Mouse (Mus musculus): ENCODE measurements around the gene Mif4gd. TPM values are rescaled to one million over a fixed set of nuclear protein-coding genes. Genes with fewer than 3 reads are reported as not detected.

The Mif4gd gene
- polyA plus RNA-seq, 1 experiment: 215 TPM

- H3K4me3 ChIP-seq (ENCODE audit: control insufficient read depth, insufficient read depth, low read length): no peak overlapping the region
- no peaks in the 10 kb centered on the region for H3K27me3 ChIP-seq (ENCODE audit: control insufficient read depth, insufficient read depth, low read length)
- TF ChIP-seq POLR2A (IDR thresholded peaks at IDR 0.05; ENCODE audit: control insufficient read depth, extremely low read depth, insufficient read depth, low read length, poor library complexity) (no peak), CTCF (IDR thresholded peaks at IDR 0.05; ENCODE audit: borderline replicate concordance, control insufficient read depth, extremely low read depth, insufficient read depth, low read length, poor library complexity) (no peak)
- peaks cover 17% of the 10 kb centered on the region for H3K4me1 ChIP-seq (replicated peaks; ENCODE audit: control insufficient read depth, insufficient read depth, low read length)
- no peak overlapping the region for H3K27ac ChIP-seq (ENCODE audit: control insufficient read depth, insufficient read depth, low read length)
- 95% methylated on average over 6 of the region's 6 CpGs for WGBS
- no peak for DNase-seq
- peaks cover 22% of the 10 kb centered on the region for H3K36me3 ChIP-seq (ENCODE audit: control insufficient read depth, insufficient read depth, low read length)
These were observed 1.6 kb downstream of the Mif4gd start for GRCm38 (mm10) chr11:115611173-115611572.

GRCm38 (mm10) chr11:115609576-115609975, 3.2 kb downstream of the Mif4gd start:
- TF ChIP-seq CTCF (IDR thresholded peaks at IDR 0.05; ENCODE audit: borderline replicate concordance, control insufficient read depth, extremely low read depth, insufficient read depth, low read length, poor library complexity) (no peak), POLR2A (IDR thresholded peaks at IDR 0.05; ENCODE audit: control insufficient read depth, extremely low read depth, insufficient read depth, low read length, poor library complexity) (no peak)
- H3K27me3 ChIP-seq (ENCODE audit: control insufficient read depth, insufficient read depth, low read length): no peaks in the 10 kb centered on the region
- H3K36me3 ChIP-seq (ENCODE audit: control insufficient read depth, insufficient read depth, low read length): peaks cover 22% of the 10 kb centered on the region
- 94% methylated on average over 3 of the region's 3 CpGs for WGBS
- no peak overlapping the region for H3K27ac ChIP-seq (ENCODE audit: control insufficient read depth, insufficient read depth, low read length)
- no peak overlapping the region for H3K4me3 ChIP-seq (ENCODE audit: control insufficient read depth, insufficient read depth, low read length)
- DNase-seq: no peak
- peaks cover 22% of the 10 kb centered on the region for H3K4me1 ChIP-seq (replicated peaks; ENCODE audit: control insufficient read depth, insufficient read depth, low read length)

- peaks cover 19% of the 10 kb centered on the region for H3K4me1 ChIP-seq (replicated peaks; ENCODE audit: control insufficient read depth, insufficient read depth, low read length)
- no peaks in the 10 kb centered on the region for H3K27me3 ChIP-seq (ENCODE audit: control insufficient read depth, insufficient read depth, low read length)
- WGBS: 95% methylated on average over 23 of the region's 23 CpGs
- peaks cover 22% of the 10 kb centered on the region for H3K36me3 ChIP-seq (ENCODE audit: control insufficient read depth, insufficient read depth, low read length)
- DNase-seq: no peak
- H3K27ac ChIP-seq (ENCODE audit: control insufficient read depth, insufficient read depth, low read length): no peak overlapping the region
- H3K4me3 ChIP-seq (ENCODE audit: control insufficient read depth, insufficient read depth, low read length): no peak overlapping the region
- TF ChIP-seq CTCF (IDR thresholded peaks at IDR 0.05; ENCODE audit: borderline replicate concordance, control insufficient read depth, extremely low read depth, insufficient read depth, low read length, poor library complexity) (no peak), POLR2A (IDR thresholded peaks at IDR 0.05; ENCODE audit: control insufficient read depth, extremely low read depth, insufficient read depth, low read length, poor library complexity) (no peak)
These were observed 4.1 kb downstream of the Mif4gd start for GRCm38 (mm10) chr11:115608421-115609399.

GRCm38 (mm10) chr11:115606733-115607132, 6.0 kb downstream of the Mif4gd start:
- Histone ChIP-seq H3K27ac (ENCODE audit: control insufficient read depth, insufficient read depth, low read length) (no peak overlapping the region), H3K36me3 (ENCODE audit: control insufficient read depth, insufficient read depth, low read length) (peaks cover 22% of the 10 kb centered on the region), H3K4me1 (replicated peaks; ENCODE audit: control insufficient read depth, insufficient read depth, low read length) (peaks cover 19% of the 10 kb centered on the region), H3K27me3 (ENCODE audit: control insufficient read depth, insufficient read depth, low read length) (no peaks in the 10 kb centered on the region), H3K4me3 (ENCODE audit: control insufficient read depth, insufficient read depth, low read length) (no peak overlapping the region)
- WGBS: 95% methylated on average over 18 of the region's 18 CpGs
- TF ChIP-seq POLR2A (IDR thresholded peaks at IDR 0.05; ENCODE audit: control insufficient read depth, extremely low read depth, insufficient read depth, low read length, poor library complexity): no peak
- TF ChIP-seq CTCF (IDR thresholded peaks at IDR 0.05; ENCODE audit: borderline replicate concordance, control insufficient read depth, extremely low read depth, insufficient read depth, low read length, poor library complexity): no peak
- DNase-seq: no peak

GRCm38 (mm10) chr11:115604304-115604696, 8.5 kb downstream of the Mif4gd start:
- TF ChIP-seq POLR2A (IDR thresholded peaks at IDR 0.05; ENCODE audit: control insufficient read depth, extremely low read depth, insufficient read depth, low read length, poor library complexity) (no peak), CTCF (IDR thresholded peaks at IDR 0.05; ENCODE audit: borderline replicate concordance, control insufficient read depth, extremely low read depth, insufficient read depth, low read length, poor library complexity) (no peak)
- Histone ChIP-seq H3K27ac (ENCODE audit: control insufficient read depth, insufficient read depth, low read length) (no peak overlapping the region), H3K4me1 (replicated peaks; ENCODE audit: control insufficient read depth, insufficient read depth, low read length) (peaks cover 21% of the 10 kb centered on the region), H3K27me3 (ENCODE audit: control insufficient read depth, insufficient read depth, low read length) (no peaks in the 10 kb centered on the region), H3K4me3 (ENCODE audit: control insufficient read depth, insufficient read depth, low read length) (peak overlapping the region; percentile 62), H3K36me3 (ENCODE audit: control insufficient read depth, insufficient read depth, low read length) (peaks cover 22% of the 10 kb centered on the region)
- DNase-seq: no peak
- WGBS: under 1% methylated on average over 26 of the region's 26 CpGs

GRCm38 (mm10) chr11:115603476-115604303, 9.1 kb downstream of the Mif4gd start, which contains the start of the genes Mrps7 and Gga3:
TSS of gene Mrps7 (plus strand) at chr11:115603925.
TSS of gene Gga3 (minus strand) at chr11:115604051.
- peaks cover 17% of the 10 kb centered on the region for H3K36me3 ChIP-seq (ENCODE audit: control insufficient read depth, insufficient read depth, low read length)
- TF ChIP-seq POLR2A (IDR thresholded peaks at IDR 0.05; ENCODE audit: control insufficient read depth, extremely low read depth, insufficient read depth, low read length, poor library complexity) (peak; percentile 64; the same call in 1 of the 2 replicates), CTCF (IDR thresholded peaks at IDR 0.05; ENCODE audit: borderline replicate concordance, control insufficient read depth, extremely low read depth, insufficient read depth, low read length, poor library complexity) (peak; percentile 4; the same call in 1 of the 2 replicates)
- H3K4me1 ChIP-seq (replicated peaks; ENCODE audit: control insufficient read depth, insufficient read depth, low read length): peaks cover 21% of the 10 kb centered on the region
- peak within 1 kb of the TSS; percentile 61 for H3K27ac ChIP-seq (ENCODE audit: control insufficient read depth, insufficient read depth, low read length)
- peak; percentile 91 for DNase-seq
- H3K27me3 ChIP-seq (ENCODE audit: control insufficient read depth, insufficient read depth, low read length): no peaks in the 10 kb centered on the region
- H3K4me3 ChIP-seq (ENCODE audit: control insufficient read depth, insufficient read depth, low read length): peak within 1 kb of the TSS; percentile 62
- under 1% methylated on average over 92 of the region's 93 CpGs for WGBS
